8 mouse cellular contexts compared by ENCODE assay signal in genomic region chr11:97361948-97362648, GRCm38 (mm10). TPM values are rescaled to one million over a fixed set of nuclear protein-coding genes. Genes with fewer than 3 reads are reported as not detected.
DNase-seq lines count a peak whose midpoint lies in the region; ATAC-seq and TF ChIP-seq lines count a peak whose summit lies in the region.

TSS of gene Socs7 (plus strand) at chr11:97362551.

- H3K4me3 ChIP-seq in hindbrain, embryonic 15.5 days: peak within 1 kb of the TSS; percentile 99

- no peaks in the 10 kb centered on the region for H3K36me3 ChIP-seq in hindbrain, embryonic 15.5 days

- no peak for TF ChIP-seq CTCF in Patski (IDR thresholded peaks at IDR 0.05)

- CTCF ChIA-PET in Patski (lab: Charles Lee): interaction anchor here (1.6 kb wide), 1 partner anchor 9 kb away, joined by 4 read pairs; no protein-coding TSS in a partner anchor

- POLR2A ChIA-PET in Patski (lab: Charles Lee): no interaction called here

- peak within 1 kb of the TSS; percentile 86 for H3K27ac ChIP-seq in hindbrain, embryonic 15.5 days (replicated peaks)

- H3K4me2 ChIP-seq in hindbrain, embryonic 15.5 days: peak within 1 kb of the TSS; percentile 95

- H3K27me3 ChIP-seq in Patski: no peaks in the 10 kb centered on the region
- H3K27me3 ChIP-seq in hindbrain, embryonic 15.5 days: no peaks in the 10 kb centered on the region

- ATAC-seq in Patski: peak; percentile 78
- peak; percentile 98 for ATAC-seq in hindbrain, embryonic 15.5 days (ENCODE audit: low FRiP score, low read depth)

- peaks cover 38% of the 10 kb centered on the region for H3K4me1 ChIP-seq in hindbrain, embryonic 15.5 days (replicated peaks)

- no peak for DNase-seq in Patski (ENCODE audit: low read depth, low spot score)
- peak; percentile 97 to 98 for DNase-seq in cerebellum, postnatal 14 days
- DNase-seq in frontal cortex, postnatal 25 days (ENCODE audit: low spot score in 2 of 2): peak; percentile 80 to 90
- DNase-seq in left cerebral cortex, adult 11 months (ENCODE audit: low spot score): peak; percentile 90
- peak; percentile 96 for DNase-seq in lung, postnatal 4 days
- DNase-seq in retina, postnatal 7 days (ENCODE audit: low read depth, low spot score): peak; percentile 86
- peak; percentile 79 for DNase-seq in urinary bladder, adult 2 months (ENCODE audit: low spot score)

- H3K9ac ChIP-seq in hindbrain, embryonic 15.5 days: peak within 1 kb of the TSS; percentile 94

- under 1% methylated on average over 29 of the region's 81 CpGs for WGBS in hindbrain, embryonic 15.5 days

- H3K9me3 ChIP-seq in hindbrain, embryonic 15.5 days: no peaks in the 10 kb centered on the region

- in situ Hi-C loops in Patski (cut with MboI; ENCODE audit: low pct_unique_long_range_greater_than_20kb): loop anchor here (5.0 kb wide), 1 partner anchor 35 kb away; no protein-coding TSS in a partner anchor

RNA-seq across cellular contexts. Expression of gene Socs7, which starts in this region (rescaled TPM):
- 21.7 TPM for polyA plus RNA-seq in Patski (2021)
- 9.0 and 9.5 TPM in 2 replicates for polyA plus RNA-seq in hindbrain, embryonic 15.5 days (2015; fragmentation: Nextera tagmentation; extraction: Ambion mirVana)
- polyA plus RNA-seq in urinary bladder, adult 2 months (2012; rRNA removed): 9.1 and 9.7 TPM in 2 replicates
